ENCODE assay signal across 10 mouse cellular contexts in genomic region chr17:66352847-66353643, GRCm38 (mm10).
DNase-seq lines count a peak whose midpoint lies in the region; ATAC-seq and TF ChIP-seq lines count a peak whose summit lies in the region.
"Had no signal": no experiment of that assay in that cellular context is flagged by ENCODE, and none has a peak within 500 bp of the region (broad histone marks: within the 10 kb centered on the region; RNA-seq: fewer than 3 reads in every experiment).

No protein-coding gene starts in this region.

- no peak overlapping the region for H3K4me2 ChIP-seq in forebrain, postnatal 0 days (ENCODE audit: low read depth)
- no peak overlapping the region for H3K4me2 ChIP-seq in forebrain, embryonic 16.5 days (ENCODE audit: low read length)
- H3K4me2 ChIP-seq in intestine, embryonic 14.5 days (ENCODE audit: low read length) = peak overlapping the region; percentile 18; the same call in 1 of the 2 replicates
- H3K4me2 ChIP-seq in midbrain, postnatal 0 days (ENCODE audit: low read depth, low read length, poor library complexity, severe bottlenecking) = 0 out of 2 replicates have a peak overlapping the region, but pooled peaks have one; percentile 15
- H3K4me2 ChIP-seq: embryonic facial prominence, embryonic 13.5 days had no signal

- peak; percentile 29 for DNase-seq in forebrain, postnatal 0 days
- DNase-seq in layer of hippocampus, adult 2 months (ENCODE audit: low spot score in 2 of 2) = no peak
- no peak for DNase-seq in layer of hippocampus, adult 8-10 months (ENCODE audit: low spot score in 2 of 2)
- DNase-seq in intestine, embryonic 14.5 days (ENCODE audit: low spot score) = no peak
- peak; percentile 54 for DNase-seq in midbrain, postnatal 0 days (ENCODE audit: low spot score)
- DNase-seq in testis, postnatal 14 days (ENCODE audit: low spot score) = no peak
- DNase-seq in thymus, postnatal 10 days (ENCODE audit: low spot score in 2 of 2) = no peak
- DNase-seq: gastrocnemius, postnatal 14 days had no signal

- H3K9me3 ChIP-seq in forebrain, postnatal 0 days (ENCODE audit: low read length) = no peaks in the 10 kb centered on the region
- no peaks in the 10 kb centered on the region for H3K9me3 ChIP-seq in forebrain, embryonic 16.5 days (ENCODE audit: control insufficient read depth, low read length)
- H3K9me3 ChIP-seq in intestine, embryonic 14.5 days (ENCODE audit: control insufficient read depth, low read length) = no peaks in the 10 kb centered on the region
- H3K9me3 ChIP-seq in midbrain, postnatal 0 days (ENCODE audit: low read length) = no peaks in the 10 kb centered on the region
- H3K9me3 ChIP-seq: embryonic facial prominence, embryonic 13.5 days had no signal

- H3K4me3 ChIP-seq in forebrain, postnatal 0 days (ENCODE audit: low read depth, low read length) = no peak overlapping the region
- no peak overlapping the region for H3K4me3 ChIP-seq in forebrain, embryonic 16.5 days (replicated peaks; ENCODE audit: low read length)
- no peak overlapping the region for H3K4me3 ChIP-seq in layer of hippocampus, adult 2 months
- no peak overlapping the region for H3K4me3 ChIP-seq in intestine, embryonic 14.5 days (ENCODE audit: low read depth, low read length)
- no peak overlapping the region for H3K4me3 ChIP-seq in midbrain, postnatal 0 days (ENCODE audit: low read depth, low read length)
- H3K4me3 ChIP-seq: embryonic facial prominence, embryonic 13.5 days had no signal

- no peak overlapping the region for H3K9ac ChIP-seq in forebrain, postnatal 0 days
- H3K9ac ChIP-seq in forebrain, embryonic 16.5 days (replicated peaks; ENCODE audit: low read depth, low read length) = no peak overlapping the region
- H3K9ac ChIP-seq in intestine, embryonic 14.5 days (ENCODE audit: low read length) = no peak overlapping the region
- no peak overlapping the region for H3K9ac ChIP-seq in midbrain, postnatal 0 days (replicated peaks; ENCODE audit: low read length, poor library complexity, severe bottlenecking)
- H3K9ac ChIP-seq: embryonic facial prominence, embryonic 13.5 days had no signal

- no peak overlapping the region for H3K27ac ChIP-seq in forebrain, postnatal 0 days (ENCODE audit: low read depth, low read length)
- no peak overlapping the region; the same call in 1 of the 2 replicates for H3K27ac ChIP-seq in forebrain, embryonic 16.5 days (ENCODE audit: low read length)
- H3K27ac ChIP-seq in layer of hippocampus, adult 2 months = peak overlapping the region; percentile 23; the same call in 1 of the 2 replicates
- H3K27ac ChIP-seq in intestine, embryonic 14.5 days (ENCODE audit: low read depth) = peak overlapping the region; percentile 43; the same call in 1 of the 2 replicates
- H3K27ac ChIP-seq in midbrain, postnatal 0 days (ENCODE audit: low read depth, low read length) = no peak overlapping the region
- H3K27ac ChIP-seq: embryonic facial prominence, embryonic 13.5 days had no signal

- 65% methylated on average over 20 of the region's 20 CpGs for WGBS in forebrain, postnatal 0 days
- 74% methylated on average over 20 of the region's 20 CpGs for WGBS in forebrain, embryonic 16.5 days
- 33% methylated on average over 20 of the region's 20 CpGs for WGBS in intestine, embryonic 14.5 days
- 49% methylated on average over 20 of the region's 20 CpGs for WGBS in midbrain, postnatal 0 days

- H3K4me1 ChIP-seq in forebrain, postnatal 0 days (ENCODE audit: insufficient read depth) = peaks cover 15% of the 10 kb centered on the region
- H3K4me1 ChIP-seq in forebrain, embryonic 16.5 days (replicated peaks; ENCODE audit: control insufficient read depth, insufficient read depth, low read length) = peaks cover 10% of the 10 kb centered on the region
- peaks cover 9% of the 10 kb centered on the region for H3K4me1 ChIP-seq in intestine, embryonic 14.5 days (replicated peaks; ENCODE audit: control insufficient read depth, insufficient read depth, low read length)
- H3K4me1 ChIP-seq in midbrain, postnatal 0 days (ENCODE audit: insufficient read depth, low read length) = no peaks in the 10 kb centered on the region

- no peaks in the 10 kb centered on the region for H3K27me3 ChIP-seq in forebrain, postnatal 0 days (ENCODE audit: insufficient read depth, low read length)
- no peaks in the 10 kb centered on the region for H3K27me3 ChIP-seq in forebrain, embryonic 16.5 days (replicated peaks; ENCODE audit: control insufficient read depth, insufficient read depth, low read length)
- no peaks in the 10 kb centered on the region for H3K27me3 ChIP-seq in intestine, embryonic 14.5 days (replicated peaks; ENCODE audit: control insufficient read depth, insufficient read depth, low read length)
- H3K27me3 ChIP-seq in midbrain, postnatal 0 days (ENCODE audit: insufficient read depth, low read length) = no peaks in the 10 kb centered on the region

- no peak for TF ChIP-seq CTCF in forebrain, postnatal 0 days (IDR thresholded peaks at IDR 0.05; ENCODE audit: low read depth)
- TF ChIP-seq CTCF in layer of hippocampus, adult 2 months (conservative IDR thresholded peaks at IDR 0.05) = no peak
- TF ChIP-seq CTCF in midbrain, postnatal 0 days (IDR thresholded peaks at IDR 0.05) = no peak

- H3K36me3 ChIP-seq in forebrain, postnatal 0 days (ENCODE audit: insufficient read depth) = peaks cover 27% of the 10 kb centered on the region
- H3K36me3 ChIP-seq in forebrain, embryonic 16.5 days (ENCODE audit: control insufficient read depth, insufficient read depth) = peaks cover 9% of the 10 kb centered on the region; the same call in 1 of the 2 replicates
- 0 out of 2 replicates have a peak, but pooled peaks cover 1% of the 10 kb centered on the region for H3K36me3 ChIP-seq in intestine, embryonic 14.5 days (ENCODE audit: control insufficient read depth, insufficient read depth, low read length)
- H3K36me3 ChIP-seq in midbrain, postnatal 0 days (ENCODE audit: insufficient read depth, low read length) = no peaks in the 10 kb centered on the region; the same call in 1 of the 2 replicates
- H3K36me3 ChIP-seq: embryonic facial prominence, embryonic 13.5 days had no signal

- ATAC-seq in forebrain, postnatal 0 days = peak; percentile 12; the same call in 1 of the 2 replicates
- no peak for ATAC-seq in forebrain, embryonic 16.5 days
- ATAC-seq in intestine, embryonic 14.5 days (replicated peaks; ENCODE audit: low FRiP score, low TSS enrichment, low read depth) = peak; percentile 38
- no peak for ATAC-seq in midbrain, postnatal 0 days (ENCODE audit: low FRiP score)

Comparison
In these comparisons a context has a peak if more than half of its experiments do, and no peak if none do; other contexts are left out.
1. ATAC-seq: peak in forebrain, postnatal 0 days (single experiment) and intestine, embryonic 14.5 days (single experiment); none in forebrain, embryonic 16.5 days (single experiment) and midbrain, postnatal 0 days (single experiment).
2. DNase-seq: peak in forebrain, postnatal 0 days (single experiment) and midbrain, postnatal 0 days (single experiment); none in layer of hippocampus, adult 2 months (0 of 2), layer of hippocampus, adult 8-10 months (0 of 2), intestine, embryonic 14.5 days (single experiment), testis, postnatal 14 days (single experiment) and thymus, postnatal 10 days (0 of 2).
3. H3K27ac ChIP-seq: peak in layer of hippocampus, adult 2 months (single experiment) and intestine, embryonic 14.5 days (single experiment); none in forebrain, postnatal 0 days (single experiment), forebrain, embryonic 16.5 days (single experiment) and midbrain, postnatal 0 days (single experiment).
4. H3K4me2 ChIP-seq: peak in intestine, embryonic 14.5 days (single experiment) and midbrain, postnatal 0 days (single experiment); none in forebrain, postnatal 0 days (single experiment) and forebrain, embryonic 16.5 days (single experiment).